11 mouse cellular contexts compared by ENCODE assay signal in genomic region chr9:32906233-32906872, GRCm38 (mm10).
DNase-seq lines count a peak whose midpoint lies in the region; ATAC-seq and TF ChIP-seq lines count a peak whose summit lies in the region.
"Had no signal": no experiment of that assay in that cellular context is flagged by ENCODE, and none has a peak within 500 bp of the region (broad histone marks: within the 10 kb centered on the region; RNA-seq: fewer than 3 reads in every experiment).

No protein-coding gene starts in this region.

- no peak for TF ChIP-seq POLR2A in liver, adult 2 months (IDR thresholded peaks at IDR 0.05; ENCODE audit: extremely low read depth, insufficient read depth, low read length)

- no peak overlapping the region for H3K4me2 ChIP-seq in kidney, postnatal 0 days (ENCODE audit: low read length)

- no peaks in the 10 kb centered on the region; the same call in 1 of the 2 replicates for H3K4me1 ChIP-seq in liver, adult 2 months (ENCODE audit: control insufficient read depth, insufficient read depth, low read length)
- no peaks in the 10 kb centered on the region for H3K4me1 ChIP-seq in kidney, postnatal 0 days (replicated peaks; ENCODE audit: insufficient read depth, low read length)

- no peak for TF ChIP-seq CTCF in liver, adult 2 months (IDR thresholded peaks at IDR 0.05; ENCODE audit: low read depth, low read length)
- no peak for TF ChIP-seq CTCF in kidney, postnatal 0 days (IDR thresholded peaks at IDR 0.05; ENCODE audit: low read depth)

- no peaks in the 10 kb centered on the region for H3K36me3 ChIP-seq in liver, adult 2 months (ENCODE audit: control insufficient read depth, insufficient read depth, low read length)
- no peaks in the 10 kb centered on the region for H3K36me3 ChIP-seq in kidney, postnatal 0 days (ENCODE audit: insufficient read depth, low read length)
- H3K36me3 ChIP-seq: G1E had no signal

- no peaks in the 10 kb centered on the region for H3K9me3 ChIP-seq in kidney, postnatal 0 days (replicated peaks; ENCODE audit: low read length)
- H3K9me3 ChIP-seq: G1E had no signal

- H3K27ac ChIP-seq in liver, adult 2 months (replicated peaks; ENCODE audit: insufficient read depth, low read depth, low read length) = 0 out of 2 replicates have a peak overlapping the region, but pooled peaks have one; percentile 28
- H3K27ac ChIP-seq in kidney, postnatal 0 days = peak overlapping the region; percentile 37; the same call in 1 of the 2 replicates

- WGBS in liver, adult 2 months = 63% methylated on average over 8 of the region's 8 CpGs
- WGBS in kidney, postnatal 0 days = 56% methylated on average over 8 of the region's 8 CpGs

- no peak overlapping the region for H3K9ac ChIP-seq in liver, adult 2 months (ENCODE audit: low read depth, low read length)
- no peak overlapping the region for H3K9ac ChIP-seq in kidney, postnatal 0 days (ENCODE audit: low read depth, low read length)
- H3K9ac ChIP-seq: forebrain, postnatal 0 days had no signal

- peak; percentile 30 for DNase-seq in liver, adult 2 months (ENCODE audit: extremely low read depth, low read depth, low spot score)
- no peak for DNase-seq in liver
- peak; percentile 69 for DNase-seq in heart, adult 8-10 months (ENCODE audit: low spot score)
- peak; percentile 60 for DNase-seq in kidney, postnatal 0 days (ENCODE audit: low spot score)
- no peak for DNase-seq in retina, embryonic 14.5 days (ENCODE audit: low spot score)
- DNase-seq in right cerebral cortex, postnatal 14 days = no peak
- no peak for DNase-seq in cerebellum, adult 11 months
- DNase-seq: cerebellum, adult 2 months; forebrain, postnatal 0 days had no signal

- no peaks in the 10 kb centered on the region for H3K79me2 ChIP-seq in liver, adult 2 months (ENCODE audit: control insufficient read depth, insufficient read depth, low read length)

- no peaks in the 10 kb centered on the region for H3K27me3 ChIP-seq in liver, adult 2 months (ENCODE audit: control insufficient read depth, insufficient read depth, low read length)
- no peaks in the 10 kb centered on the region for H3K27me3 ChIP-seq in kidney, postnatal 0 days (ENCODE audit: insufficient read depth, low read length)

- no peak for ATAC-seq in kidney, postnatal 0 days (replicated peaks; ENCODE audit: low FRiP score, low read depth)
- ATAC-seq in monocyte, adult 5-6 weeks (replicated peaks; ENCODE audit: insufficient number of reproducible peaks, low FRiP score, low TSS enrichment, poor library complexity, severe bottlenecking) = peak; percentile 66
- ATAC-seq: forebrain, postnatal 0 days had no signal

- no peak overlapping the region for H3K4me3 ChIP-seq in liver, adult 2 months (ENCODE audit: insufficient read depth, low read depth, low read length)
- no peak overlapping the region for H3K4me3 ChIP-seq in kidney, postnatal 0 days (replicated peaks; ENCODE audit: low read depth, low read length)

Comparison
In these comparisons a context has a peak if more than half of its experiments do, and no peak if none do; other contexts are left out.
1. DNase-seq: peak in liver, adult 2 months (single experiment), heart, adult 8-10 months (single experiment) and kidney, postnatal 0 days (single experiment); none in liver (single experiment), retina, embryonic 14.5 days (single experiment), right cerebral cortex, postnatal 14 days (single experiment) and cerebellum, adult 11 months (single experiment).